Mouse (Mus musculus): ENCODE measurements at regions not wholly inside any gene's neighbourhood (a gene's known extent, or its start where the extent isn't known, plus 50 kb on each side); places are given as distances from the start of the nearest gene placed in this dataset.

DNA sequence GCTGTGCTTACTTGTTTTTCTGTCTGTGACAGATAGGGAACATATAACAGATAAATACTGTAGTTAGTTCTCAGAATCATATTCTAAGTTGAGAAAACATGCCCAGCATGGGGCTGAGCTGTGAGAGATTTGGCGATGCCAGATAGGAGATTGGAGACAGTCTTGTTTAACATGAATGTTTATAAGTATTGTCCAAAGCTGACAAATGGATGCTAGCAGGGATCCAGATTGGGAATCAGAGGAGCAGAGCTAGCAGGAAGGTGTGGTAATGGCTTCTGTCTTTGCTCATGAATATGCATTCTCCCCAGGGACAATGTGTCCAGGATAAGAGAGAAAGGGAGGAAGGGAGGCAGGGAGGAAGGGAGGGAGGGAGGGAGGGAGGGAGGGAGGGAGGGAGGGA lies 436.2 kb upstream of the Klf12 start:
- ATAC-seq (ENCODE audit: insufficient number of reproducible peaks, insufficient read depth, low FRiP score, low read depth) = no peak
- no peak overlapping the region for H3K9ac ChIP-seq (replicated peaks; ENCODE audit: low read depth, low read length)
- no peaks in the 10 kb centered on the region for H3K4me1 ChIP-seq (ENCODE audit: control insufficient read depth, insufficient read depth, low read length)
- H3K36me3 ChIP-seq (ENCODE audit: control insufficient read depth, insufficient read depth, low read length) = no peaks in the 10 kb centered on the region
- 31% methylated on average over 1 of the region's 1 CpGs for WGBS
- no peaks in the 10 kb centered on the region for H3K27me3 ChIP-seq (ENCODE audit: control insufficient read depth, insufficient read depth, low read length)
- H3K27ac ChIP-seq (ENCODE audit: low read length) = no peak overlapping the region
- H3K9me3 ChIP-seq (ENCODE audit: control insufficient read depth, low read depth, low read length) = peaks cover 4% of the 10 kb centered on the region; the same call in 1 of the 2 replicates
- H3K4me3 ChIP-seq (ENCODE audit: low read depth, low read length) = no peak overlapping the region
- no peak overlapping the region for H3K4me2 ChIP-seq (replicated peaks; ENCODE audit: low read depth, low read length)

DNA sequence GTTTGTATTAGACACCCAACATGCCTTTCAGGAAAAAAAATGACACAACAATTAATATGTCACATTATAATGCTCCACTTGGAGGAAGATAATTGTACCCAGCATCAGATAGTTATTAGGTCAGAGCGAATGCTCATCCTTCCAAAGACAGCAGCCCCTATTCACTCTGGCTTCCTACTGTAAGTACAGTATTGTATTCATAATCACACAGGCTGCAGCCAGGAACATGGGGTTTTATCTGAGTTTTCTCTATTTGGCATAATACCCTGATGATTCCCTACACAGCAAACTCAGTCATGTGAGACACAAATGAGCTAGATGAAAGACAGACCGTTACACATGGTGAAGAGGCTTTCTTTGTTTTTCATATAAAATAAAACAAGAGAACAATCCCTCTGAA lies 430.5 kb upstream of the Klf12 start:
- ATAC-seq (ENCODE audit: insufficient number of reproducible peaks, insufficient read depth, low FRiP score, low read depth) = no peak
- H3K27ac ChIP-seq (ENCODE audit: low read length) = no peak overlapping the region
- no peak overlapping the region for H3K9ac ChIP-seq (replicated peaks; ENCODE audit: low read depth, low read length)
- 85% methylated on average over 2 of the region's 2 CpGs for WGBS
- H3K36me3 ChIP-seq (ENCODE audit: control insufficient read depth, insufficient read depth, low read length) = no peaks in the 10 kb centered on the region
- no peak overlapping the region for H3K4me2 ChIP-seq (replicated peaks; ENCODE audit: low read depth, low read length)
- no peaks in the 10 kb centered on the region for H3K4me1 ChIP-seq (ENCODE audit: control insufficient read depth, insufficient read depth, low read length)
- H3K27me3 ChIP-seq (ENCODE audit: control insufficient read depth, insufficient read depth, low read length) = no peaks in the 10 kb centered on the region
- no peak overlapping the region for H3K4me3 ChIP-seq (ENCODE audit: low read depth, low read length)
- H3K9me3 ChIP-seq (ENCODE audit: control insufficient read depth, low read depth, low read length) = peaks cover 4% of the 10 kb centered on the region; the same call in 1 of the 2 replicates

DNA sequence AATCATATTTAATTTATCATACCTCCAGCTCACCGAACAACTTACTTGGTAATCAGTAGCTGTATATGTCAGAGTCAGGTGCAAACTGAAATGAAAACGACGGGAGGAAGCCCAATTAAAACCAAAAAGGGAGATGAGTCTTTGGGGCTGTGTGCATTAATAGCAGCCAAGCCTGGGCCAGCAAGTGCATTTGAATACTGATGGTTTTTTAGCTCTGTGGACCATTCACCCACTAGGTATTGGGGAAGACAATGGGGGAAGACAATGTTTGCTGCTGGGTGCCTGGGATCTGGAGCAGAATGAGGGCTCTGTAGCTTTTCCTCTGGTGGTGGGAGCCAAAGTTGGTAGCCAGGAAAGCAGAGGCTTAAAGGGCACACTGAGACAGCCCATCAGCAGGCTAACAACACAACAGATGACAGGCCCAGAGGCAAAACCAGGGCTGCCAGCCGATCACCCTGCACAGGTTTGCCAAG lies 429.6 kb upstream of the Klf12 start:
- no peak overlapping the region for H3K4me3 ChIP-seq (ENCODE audit: low read depth, low read length)
- peaks cover 4% of the 10 kb centered on the region; the same call in 1 of the 2 replicates for H3K9me3 ChIP-seq (ENCODE audit: control insufficient read depth, low read depth, low read length)
- WGBS = 86% methylated on average over 4 of the region's 4 CpGs
- H3K27ac ChIP-seq (ENCODE audit: low read length) = no peak overlapping the region
- H3K36me3 ChIP-seq (ENCODE audit: control insufficient read depth, insufficient read depth, low read length) = no peaks in the 10 kb centered on the region
- H3K4me1 ChIP-seq (ENCODE audit: control insufficient read depth, insufficient read depth, low read length) = no peaks in the 10 kb centered on the region
- H3K27me3 ChIP-seq (ENCODE audit: control insufficient read depth, insufficient read depth, low read length) = no peaks in the 10 kb centered on the region
- H3K4me2 ChIP-seq (replicated peaks; ENCODE audit: low read depth, low read length) = no peak overlapping the region
- H3K9ac ChIP-seq (replicated peaks; ENCODE audit: low read depth, low read length) = no peak overlapping the region
- ATAC-seq (ENCODE audit: insufficient number of reproducible peaks, insufficient read depth, low FRiP score, low read depth) = no peak

DNA sequence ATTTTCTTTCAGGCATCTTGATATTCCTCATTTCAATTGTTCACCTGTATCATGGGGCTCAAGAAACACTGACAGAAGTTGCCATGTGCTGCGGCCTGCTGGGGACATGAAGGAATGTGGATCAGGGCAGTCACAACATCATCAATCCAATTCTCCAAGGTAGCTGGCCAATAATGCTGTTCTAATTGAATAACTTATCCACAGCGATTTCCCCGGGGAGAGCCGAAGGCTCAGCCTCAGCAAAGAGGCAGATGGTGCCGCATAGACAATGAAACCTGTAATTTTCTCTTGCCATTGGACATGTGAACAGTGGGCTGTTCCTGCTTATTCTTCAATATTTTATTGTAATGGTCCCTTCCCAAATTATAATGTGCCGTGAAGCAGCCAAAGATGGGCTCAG lies 429.1 kb upstream of the Klf12 start:
- Histone ChIP-seq H3K9ac (replicated peaks; ENCODE audit: low read depth, low read length) (no peak overlapping the region), H3K4me2 (replicated peaks; ENCODE audit: low read depth, low read length) (no peak overlapping the region), H3K9me3 (ENCODE audit: control insufficient read depth, low read depth, low read length) (peaks cover 4% of the 10 kb centered on the region; the same call in 1 of the 2 replicates), H3K27me3 (ENCODE audit: control insufficient read depth, insufficient read depth, low read length) (no peaks in the 10 kb centered on the region), H3K4me1 (ENCODE audit: control insufficient read depth, insufficient read depth, low read length) (no peaks in the 10 kb centered on the region), H3K27ac (ENCODE audit: low read length) (no peak overlapping the region), H3K36me3 (ENCODE audit: control insufficient read depth, insufficient read depth, low read length) (no peaks in the 10 kb centered on the region), H3K4me3 (ENCODE audit: low read depth, low read length) (no peak overlapping the region)
- no peak for ATAC-seq (ENCODE audit: insufficient number of reproducible peaks, insufficient read depth, low FRiP score, low read depth)
- WGBS = 88% methylated on average over 6 of the region's 6 CpGs

DNA sequence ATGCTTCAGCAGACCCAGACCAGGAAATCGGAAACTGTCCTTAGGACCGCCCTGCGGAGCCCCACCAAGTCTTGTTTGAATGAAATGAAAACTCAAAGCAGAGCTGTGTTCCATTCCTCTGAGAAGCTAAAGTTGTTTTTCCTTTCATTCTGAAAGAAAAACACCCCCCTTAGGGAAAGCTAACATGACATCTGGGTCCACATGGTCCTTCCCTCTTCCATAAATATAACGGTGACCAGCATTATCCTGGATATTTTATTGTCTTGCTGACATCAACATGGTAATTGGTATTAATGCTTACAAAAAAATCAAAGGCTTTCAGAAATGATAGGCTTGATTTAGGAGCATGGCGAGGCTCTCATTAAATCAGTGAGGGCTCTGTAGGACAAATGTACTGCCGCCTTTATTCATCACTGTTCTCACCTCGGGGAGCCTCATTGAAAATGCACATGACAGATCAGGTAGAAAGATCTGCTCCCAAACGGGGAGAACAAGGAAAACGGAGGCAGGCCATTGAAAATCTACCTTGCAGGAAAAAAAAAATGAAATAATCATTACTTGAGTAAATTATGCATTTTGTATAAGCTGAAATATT lies 381.0 kb upstream of the Klf12 start:
- H3K4me2 ChIP-seq (replicated peaks; ENCODE audit: low read depth, low read length) = no peak overlapping the region
- no peaks in the 10 kb centered on the region for H3K4me1 ChIP-seq (ENCODE audit: control insufficient read depth, insufficient read depth, low read length)
- no peaks in the 10 kb centered on the region for H3K9me3 ChIP-seq (ENCODE audit: control insufficient read depth, low read depth, low read length)
- H3K36me3 ChIP-seq (ENCODE audit: control insufficient read depth, insufficient read depth, low read length) = no peaks in the 10 kb centered on the region
- H3K27ac ChIP-seq (ENCODE audit: low read length) = no peak overlapping the region
- no peak overlapping the region for H3K4me3 ChIP-seq (ENCODE audit: low read depth, low read length)
- H3K9ac ChIP-seq (replicated peaks; ENCODE audit: low read depth, low read length) = no peak overlapping the region
- ATAC-seq (ENCODE audit: insufficient number of reproducible peaks, insufficient read depth, low FRiP score, low read depth) = no peak
- H3K27me3 ChIP-seq (ENCODE audit: control insufficient read depth, insufficient read depth, low read length) = no peaks in the 10 kb centered on the region
- 56% methylated on average over 9 of the region's 9 CpGs for WGBS

DNA sequence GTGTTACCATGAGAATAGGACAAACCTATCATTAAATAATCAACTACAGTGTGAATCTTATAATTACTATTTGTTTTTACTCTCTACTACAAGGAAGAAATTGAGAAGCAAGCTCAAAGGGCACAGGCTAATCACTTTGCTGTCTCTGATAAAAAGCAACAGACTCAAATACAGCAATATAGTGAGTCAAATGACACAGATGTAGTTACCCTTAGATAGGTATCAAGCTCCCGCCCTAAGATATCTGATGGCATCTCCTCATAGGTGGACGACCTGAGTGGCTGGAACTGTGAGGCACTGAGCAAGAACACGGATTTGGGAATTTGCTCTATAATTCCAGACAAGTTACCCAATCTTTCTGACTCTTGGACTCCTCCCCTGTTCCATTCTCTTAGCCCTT lies 379.7 kb upstream of the Klf12 start:
- H3K27ac ChIP-seq (ENCODE audit: low read length) = no peak overlapping the region
- no peak overlapping the region for H3K4me3 ChIP-seq (ENCODE audit: low read depth, low read length)
- no peak overlapping the region for H3K9ac ChIP-seq (replicated peaks; ENCODE audit: low read depth, low read length)
- no peaks in the 10 kb centered on the region for H3K36me3 ChIP-seq (ENCODE audit: control insufficient read depth, insufficient read depth, low read length)
- no peaks in the 10 kb centered on the region for H3K4me1 ChIP-seq (ENCODE audit: control insufficient read depth, insufficient read depth, low read length)
- WGBS = 69% methylated on average over 3 of the region's 3 CpGs
- H3K9me3 ChIP-seq (ENCODE audit: control insufficient read depth, low read depth, low read length) = no peaks in the 10 kb centered on the region
- H3K4me2 ChIP-seq (replicated peaks; ENCODE audit: low read depth, low read length) = no peak overlapping the region
- no peak for ATAC-seq (ENCODE audit: insufficient number of reproducible peaks, insufficient read depth, low FRiP score, low read depth)
- H3K27me3 ChIP-seq (ENCODE audit: control insufficient read depth, insufficient read depth, low read length) = no peaks in the 10 kb centered on the region

DNA sequence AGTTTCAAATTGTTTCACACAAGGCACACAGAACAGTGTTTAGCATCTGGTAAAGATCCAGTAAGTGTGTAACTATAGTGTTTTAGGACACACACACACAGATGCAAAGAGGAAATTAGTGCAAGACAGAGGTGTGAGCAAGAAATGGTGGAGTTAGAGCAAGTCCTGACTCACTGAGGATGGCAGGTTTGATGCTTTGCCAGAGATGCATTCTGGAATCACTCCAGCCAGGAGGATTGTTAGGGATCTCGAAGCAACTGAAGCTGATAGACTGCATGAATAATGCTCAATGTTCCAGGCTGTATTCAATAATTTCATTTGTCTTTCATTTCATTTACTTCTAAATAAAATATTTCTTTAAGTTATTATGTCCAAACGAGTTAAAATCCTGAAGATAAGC lies 357.6 kb upstream of the Klf12 start:
- H3K27ac ChIP-seq (ENCODE audit: low read length) = no peak overlapping the region
- H3K9ac ChIP-seq (replicated peaks; ENCODE audit: low read depth, low read length) = no peak overlapping the region
- H3K4me3 ChIP-seq (ENCODE audit: low read depth, low read length) = no peak overlapping the region
- no peaks in the 10 kb centered on the region for H3K4me1 ChIP-seq (ENCODE audit: control insufficient read depth, insufficient read depth, low read length)
- H3K9me3 ChIP-seq (ENCODE audit: control insufficient read depth, low read depth, low read length) = no peaks in the 10 kb centered on the region
- H3K36me3 ChIP-seq (ENCODE audit: control insufficient read depth, insufficient read depth, low read length) = no peaks in the 10 kb centered on the region
- ATAC-seq (ENCODE audit: insufficient number of reproducible peaks, insufficient read depth, low FRiP score, low read depth) = no peak
- no peaks in the 10 kb centered on the region for H3K27me3 ChIP-seq (ENCODE audit: control insufficient read depth, insufficient read depth, low read length)
- H3K4me2 ChIP-seq (replicated peaks; ENCODE audit: low read depth, low read length) = no peak overlapping the region
- WGBS = 49% methylated on average over 2 of the region's 2 CpGs

DNA sequence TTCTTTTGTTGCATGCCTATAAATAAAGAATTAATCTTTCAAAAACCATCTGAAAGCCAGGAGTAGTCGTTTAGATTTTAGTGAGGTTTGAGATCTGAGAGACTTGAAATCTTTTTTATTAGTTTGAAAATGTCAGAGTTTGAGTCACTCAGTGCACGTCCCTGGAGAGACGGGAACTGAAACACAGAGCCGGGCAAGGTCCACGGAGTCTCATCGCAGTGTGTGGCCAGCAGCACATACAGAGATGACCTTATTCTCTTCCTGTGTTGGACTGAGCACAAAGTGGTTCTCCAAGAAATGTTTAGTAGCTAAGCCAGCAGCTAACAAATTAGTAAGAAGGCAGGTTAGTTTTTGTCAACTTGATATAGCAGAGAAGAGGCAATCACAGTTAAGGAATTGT lies 350.0 kb upstream of the Klf12 start:
- H3K4me1 ChIP-seq (ENCODE audit: control insufficient read depth, insufficient read depth, low read length) = no peaks in the 10 kb centered on the region
- no peak overlapping the region for H3K4me2 ChIP-seq (replicated peaks; ENCODE audit: low read depth, low read length)
- H3K36me3 ChIP-seq (ENCODE audit: control insufficient read depth, insufficient read depth, low read length) = no peaks in the 10 kb centered on the region
- no peaks in the 10 kb centered on the region for H3K9me3 ChIP-seq (ENCODE audit: control insufficient read depth, low read depth, low read length)
- no peak overlapping the region for H3K4me3 ChIP-seq (ENCODE audit: low read depth, low read length)
- WGBS = 69% methylated on average over 6 of the region's 6 CpGs
- no peak overlapping the region for H3K9ac ChIP-seq (replicated peaks; ENCODE audit: low read depth, low read length)
- no peaks in the 10 kb centered on the region for H3K27me3 ChIP-seq (ENCODE audit: control insufficient read depth, insufficient read depth, low read length)
- no peak for ATAC-seq (ENCODE audit: insufficient number of reproducible peaks, insufficient read depth, low FRiP score, low read depth)
- H3K27ac ChIP-seq (ENCODE audit: low read length) = no peak overlapping the region

DNA sequence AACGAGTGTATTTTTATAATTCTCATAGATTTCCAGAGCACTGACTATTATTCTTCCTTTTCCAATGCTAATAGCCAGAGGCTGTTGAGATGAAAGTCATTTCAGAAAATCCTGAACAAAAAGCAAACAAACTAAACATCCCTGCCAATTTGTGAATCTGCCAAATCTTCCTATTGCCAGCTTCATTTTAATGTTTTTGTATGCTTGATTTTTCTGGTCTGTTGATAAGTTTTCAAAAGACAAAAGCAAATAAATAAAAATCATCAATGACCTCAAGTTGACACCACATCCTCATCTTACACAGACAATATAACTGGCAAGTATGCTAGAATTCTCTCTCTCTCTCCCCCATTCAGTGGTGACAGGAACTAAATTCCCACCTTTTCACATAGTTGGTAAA lies 347.2 kb upstream of the Klf12 start:
- H3K9me3 ChIP-seq (ENCODE audit: control insufficient read depth, low read depth, low read length) = no peaks in the 10 kb centered on the region
- 69% methylated on average over 1 of the region's 1 CpGs for WGBS
- H3K4me2 ChIP-seq (replicated peaks; ENCODE audit: low read depth, low read length) = no peak overlapping the region
- H3K4me3 ChIP-seq (ENCODE audit: low read depth, low read length) = no peak overlapping the region
- no peaks in the 10 kb centered on the region for H3K27me3 ChIP-seq (ENCODE audit: control insufficient read depth, insufficient read depth, low read length)
- no peak overlapping the region for H3K27ac ChIP-seq (ENCODE audit: low read length)
- no peaks in the 10 kb centered on the region for H3K4me1 ChIP-seq (ENCODE audit: control insufficient read depth, insufficient read depth, low read length)
- no peaks in the 10 kb centered on the region for H3K36me3 ChIP-seq (ENCODE audit: control insufficient read depth, insufficient read depth, low read length)
- no peak overlapping the region for H3K9ac ChIP-seq (replicated peaks; ENCODE audit: low read depth, low read length)
- no peak for ATAC-seq (ENCODE audit: insufficient number of reproducible peaks, insufficient read depth, low FRiP score, low read depth)

All from stomach, embryonic 14.5 days (tissue).